Mouse (Mus musculus) duodenum, adult 2 months (tissue): Measurements from ENCODE around the gene Gm7929. TPM values are rescaled to one million over a fixed set of nuclear protein-coding genes. Genes with fewer than 3 reads are reported as not detected.

Experiments used
- polyA plus RNA-seq: library from polyadenylated mRNA; depleted of rRNA; stranded (reverse); fragments of >200 nt; gene quantifications from 2 replicates; pipeline ENCODE4 v1.2.3, GENCODE M21; 2012; ENCODE audit warnings: low replicate concordance; rRNA removed

Gene Gm7929
- not detected in 2 replicates for polyA plus RNA-seq

GRCm38 (mm10) chr14:41750514-41750913, at the start of gene Gm7929:
Gene Gm7929, minus strand, starts transcription at chr14:41750614.

GRCm38 (mm10) chr14:41772341-41772740, 21.9 kb upstream of the Gm7929 start, which contains the start of gene Gm47189:
Gene Gm47189, minus strand, starts transcription at chr14:41772441.

GRCm38 (mm10) chr14:41701785-41702184, 48.6 kb downstream of the Gm7929 start, which contains the start of gene Gm8068:
Gene Gm8068, minus strand, starts transcription at chr14:41701885.

Other genes starting within 250 kb of the Gm7929 start
- gene Gm7970, start 195.0 kb downstream of the Gm7929 start, polyA plus RNA-seq, result not detected in 2 replicates
- not detected in 2 replicates for gene 1700049E17Rik2, start 177.4 kb downstream of the Gm7929 start, polyA plus RNA-seq
- not detected in 2 replicates for gene Gm3072, start 126.0 kb downstream of the Gm7929 start, polyA plus RNA-seq
- not detected in 2 replicates for gene Gm3676, start 104.1 kb downstream of the Gm7929 start, polyA plus RNA-seq
- not detected in 2 replicates for gene Gm8068, start 48.7 kb downstream of the Gm7929 start, polyA plus RNA-seq
- gene Gm47189, start 21.8 kb upstream of the Gm7929 start, polyA plus RNA-seq, result not detected in 2 replicates
- not detected in 2 replicates for gene Gm7980, start 156.7 kb upstream of the Gm7929 start, polyA plus RNA-seq
- not detected in 2 replicates for gene 1700049E17Rik1, start 174.3 kb upstream of the Gm7929 start, polyA plus RNA-seq
- not detected in 2 replicates for gene 1700024B05Rik, start 193.4 kb upstream of the Gm7929 start, polyA plus RNA-seq
- not detected in 2 replicates for gene Gm6401, start 217.3 kb upstream of the Gm7929 start, polyA plus RNA-seq
- not detected in 2 replicates for gene Gm3543, start 232.7 kb upstream of the Gm7929 start, polyA plus RNA-seq